Mouse (Mus musculus) cerebellum, adult 8-10 months (tissue): ENCODE measurements at regions not wholly inside any gene's neighbourhood (a gene's known extent, or its start where the extent isn't known, plus 50 kb on each side); places are given as distances from the start of the nearest gene placed in this dataset.

ENCODE experiments used
- DNase-seq: peaks from one replicate; pipeline ENCODE4 v3.0.0; 2022

DNA sequence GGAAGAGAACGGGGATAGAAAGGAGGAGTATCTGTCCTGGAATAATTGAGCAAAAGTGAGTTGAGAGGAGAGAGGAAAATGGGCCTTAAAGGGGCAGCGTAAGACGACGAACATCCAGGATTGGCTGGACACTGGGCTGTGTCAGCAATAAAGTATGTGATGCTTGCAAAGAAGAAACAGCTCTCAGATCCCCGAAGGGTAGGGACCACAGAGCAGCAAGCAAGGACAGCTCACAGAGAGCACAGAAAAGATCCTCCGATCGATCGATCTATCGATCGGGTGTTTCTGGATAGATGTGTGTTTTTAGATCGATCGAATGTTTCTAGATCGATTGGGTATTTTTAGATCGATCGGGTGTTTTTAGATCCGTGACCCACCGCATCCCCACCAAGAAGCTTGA is 50.3 kb upstream of the Cnih3 start:
- no peak for DNase-seq
